Mouse (Mus musculus) testis, adult 2 months (tissue): ENCODE data around the gene Mrpl45. TPM values are rescaled to one million over a fixed set of nuclear protein-coding genes. Genes with fewer than 3 reads are reported as not detected.

Source experiments
- H3K27ac ChIP-seq: fragments of 200-500 bp; 2 replicates; pipeline ENCODE4 v1.5.1; 2012; ENCODE audit warnings: low read depth, low read length; ENCODE audit not compliant: control insufficient read depth, insufficient read depth
- H3K27me3 ChIP-seq: fragments of 200-500 bp; 2 replicates; pipeline ENCODE4 v1.6.1; 2012; ENCODE audit warnings: mild to moderate bottlenecking, low read length, moderate library complexity; ENCODE audit not compliant: control insufficient read depth, insufficient read depth
- H3K36me3 ChIP-seq: fragments of 200-500 bp; 2 replicates; pipeline ENCODE4 v1.6.1; 2012; ENCODE audit warnings: mild to moderate bottlenecking, low read length; ENCODE audit not compliant: control insufficient read depth, insufficient read depth
- H3K4me1 ChIP-seq: fragments of 200-500 bp; 2 replicates; pipeline ENCODE4 v1.6.1; 2012; ENCODE audit warnings: low read length; ENCODE audit not compliant: control insufficient read depth, insufficient read depth
- H3K4me3 ChIP-seq: fragments of 200-500 bp; 2 replicates; pipeline ENCODE4 v1.5.1; 2012; ENCODE audit warnings: low read depth, mild to moderate bottlenecking, low read length, moderate library complexity, mixed read lengths; ENCODE audit not compliant: control insufficient read depth
- CTCF ChIP-seq: fragments of 200-500 bp; IDR thresholded peaks from 2 replicates; pipeline ENCODE4 v1.5.1; 2012; ENCODE audit warnings: low read depth, mild to moderate bottlenecking, inconsistent platforms, low read length, moderate library complexity; ENCODE audit not compliant: control insufficient read depth, insufficient read depth, insufficient replicate concordance
- POLR2A ChIP-seq: fragments of 200-500 bp; IDR thresholded peaks from 2 replicates; pipeline ENCODE4 v1.6.1; 2012; ENCODE audit warnings: low read depth, mild to moderate bottlenecking, inconsistent platforms, low read length, moderate library complexity; ENCODE audit not compliant: control insufficient read depth
- polyA plus RNA-seq: library from polyadenylated mRNA; depleted of rRNA; stranded (reverse); fragments of >200 nt; gene quantifications from 2 replicates; pipeline ENCODE4 v1.2.3, GENCODE M21; 2012; rRNA removed

Gene Mrpl45
- polyA plus RNA-seq, 1 experiment, result 8.7 TPM

GRCm38 (mm10) chr11:97372159-97372864 lies 56.8 kb downstream of the Mrpl45 start:
- TF ChIP-seq POLR2A (no peak), CTCF (no peak)
- Histone ChIP-seq H3K36me3 (peaks cover 3% of the 10 kb centered on the region; the same call in 1 of the 2 replicates), H3K27ac (no peak overlapping the region), H3K4me3 (no peak overlapping the region; the same call in 1 of the 2 replicates), H3K27me3 (no peaks in the 10 kb centered on the region), H3K4me1 (no peaks in the 10 kb centered on the region)

DNA sequence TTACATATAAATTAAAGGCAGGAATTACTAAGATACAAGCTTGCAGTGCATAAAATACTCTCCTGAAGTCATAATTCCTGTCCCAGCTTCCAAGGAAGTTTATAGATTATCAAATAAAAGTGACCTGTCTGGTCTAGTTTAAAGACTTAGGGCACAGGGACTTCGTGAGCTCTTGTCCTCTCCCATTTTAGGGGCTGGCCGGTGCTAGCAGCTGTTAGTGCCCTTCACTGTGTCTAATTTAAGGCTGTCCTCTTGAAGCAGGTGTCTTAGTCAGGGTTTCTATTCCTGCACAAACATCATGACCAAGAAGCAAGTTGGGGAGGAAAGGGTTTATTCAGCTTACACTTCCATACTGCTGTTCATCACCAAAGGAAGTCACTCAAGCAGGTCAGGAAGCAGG lies 57.9 kb downstream of the Mrpl45 start:
- no peak overlapping the region for H3K27ac ChIP-seq
- H3K27me3 ChIP-seq, result no peaks in the 10 kb centered on the region
- no peak overlapping the region for H3K4me3 ChIP-seq
- peaks cover 3% of the 10 kb centered on the region for H3K36me3 ChIP-seq
- TF ChIP-seq POLR2A, result no peak
- TF ChIP-seq CTCF, result no peak
- H3K4me1 ChIP-seq, result no peaks in the 10 kb centered on the region

Other genes with a start within 250 kb of the Mrpl45 start
- 0.14 and 0.22 TPM in 2 replicates for gene Tbx21, start 200.4 kb upstream of the Mrpl45 start, polyA plus RNA-seq
- gene Tbkbp1, start 164.2 kb upstream of the Mrpl45 start, polyA plus RNA-seq, result 2.4 and 2.7 TPM in 2 replicates
- 37.5 and 40.3 TPM in 2 replicates for gene Kpnb1, start 127.8 kb upstream of the Mrpl45 start, polyA plus RNA-seq
- gene Npepps, start 35.1 kb upstream of the Mrpl45 start, polyA plus RNA-seq, result 43.5 and 50.1 TPM in 2 replicates
- 0.95 and 0.97 TPM in 2 replicates for gene Gpr179, start 36.4 kb downstream of the Mrpl45 start, polyA plus RNA-seq
- gene Socs7, start 46.8 kb downstream of the Mrpl45 start, polyA plus RNA-seq, result 90.3 and 96.2 TPM in 2 replicates
- gene Arhgap23, start 99.8 kb downstream of the Mrpl45 start, polyA plus RNA-seq, result 27.7 and 30.5 TPM in 2 replicates
- gene 4933428G20Rik, start 184.6 kb downstream of the Mrpl45 start, polyA plus RNA-seq, result 24.3 and 28.7 TPM in 2 replicates